Mouse (Mus musculus): ENCODE results near the gene Golga1. TPM values are rescaled to one million over a fixed set of nuclear protein-coding genes. Genes with fewer than 3 reads are reported as not detected.

The Golga1 gene
- polyA plus RNA-seq, 1 experiment from 2014 or later, result 17.0 TPM

- H3K4me3 ChIP-seq, result no peak overlapping the region
- 43% methylated on average over 4 of the region's 4 CpGs for WGBS
- no peak overlapping the region for H3K27ac ChIP-seq (replicated peaks)
- H3K27me3 ChIP-seq (replicated peaks), result no peaks in the 10 kb centered on the region
- no peak for ATAC-seq (ENCODE audit: extremely low read depth, insufficient number of reproducible peaks, low FRiP score, low TSS enrichment)
- H3K4me2 ChIP-seq, result no peak overlapping the region
- no peak overlapping the region for H3K9ac ChIP-seq
- H3K36me3 ChIP-seq, result no peaks in the 10 kb centered on the region
- H3K4me1 ChIP-seq, result 0 out of 2 replicates have a peak, but pooled peaks cover 4% of the 10 kb centered on the region
- H3K9me3 ChIP-seq, result no peaks in the 10 kb centered on the region
Observed at GRCm38 (mm10) chr2:38992004-38992403, 73.3 kb downstream of the Golga1 start.

- no peak overlapping the region for H3K9ac ChIP-seq
- no peaks in the 10 kb centered on the region for H3K36me3 ChIP-seq
- H3K27me3 ChIP-seq (replicated peaks), result no peaks in the 10 kb centered on the region
- no peak overlapping the region for H3K4me2 ChIP-seq
- peaks cover 2% of the 10 kb centered on the region; the same call in 1 of the 2 replicates for H3K9me3 ChIP-seq
- ATAC-seq (ENCODE audit: extremely low read depth, insufficient number of reproducible peaks, low FRiP score, low TSS enrichment), result no peak
- 84% methylated on average over 2 of the region's 2 CpGs for WGBS
- H3K4me1 ChIP-seq, result 0 out of 2 replicates have a peak, but pooled peaks cover 4% of the 10 kb centered on the region
- no peak overlapping the region for H3K4me3 ChIP-seq
- no peak overlapping the region for H3K27ac ChIP-seq (replicated peaks)
Observed at GRCm38 (mm10) chr2:38988929-38989328, 76.4 kb downstream of the Golga1 start.

- 76% methylated on average over 6 of the region's 6 CpGs for WGBS
- Histone ChIP-seq H3K9ac (no peak overlapping the region), H3K4me3 (no peak overlapping the region), H3K9me3 (peaks cover 8% of the 10 kb centered on the region; the same call in 1 of the 2 replicates), H3K4me1 (0 out of 2 replicates have a peak, but pooled peaks cover 4% of the 10 kb centered on the region), H3K36me3 (no peaks in the 10 kb centered on the region), H3K27me3 (replicated peaks) (no peaks in the 10 kb centered on the region), H3K27ac (replicated peaks) (no peak overlapping the region), H3K4me2 (no peak overlapping the region)
- no peak for ATAC-seq (ENCODE audit: extremely low read depth, insufficient number of reproducible peaks, low FRiP score, low TSS enrichment)
Observed at GRCm38 (mm10) chr2:38987803-38988510, 77.4 kb downstream of the Golga1 start.

- no peak overlapping the region for H3K9ac ChIP-seq
- no peaks in the 10 kb centered on the region for H3K27me3 ChIP-seq (replicated peaks)
- ATAC-seq (ENCODE audit: extremely low read depth, insufficient number of reproducible peaks, low FRiP score, low TSS enrichment), result no peak; the same call in 1 of the 2 replicates
- H3K4me2 ChIP-seq, result no peak overlapping the region
- 22% methylated on average over 1 of the region's 1 CpGs for WGBS
- H3K27ac ChIP-seq (replicated peaks), result no peak overlapping the region
- H3K4me1 ChIP-seq, result 0 out of 2 replicates have a peak, but pooled peaks cover 3% of the 10 kb centered on the region
- H3K9me3 ChIP-seq, result peaks cover 8% of the 10 kb centered on the region; the same call in 1 of the 2 replicates
- H3K36me3 ChIP-seq, result no peaks in the 10 kb centered on the region
- H3K4me3 ChIP-seq, result no peak overlapping the region
Observed at GRCm38 (mm10) chr2:38987371-38987770, 78.0 kb downstream of the Golga1 start.

- Histone ChIP-seq H3K27ac (replicated peaks) (no peak overlapping the region), H3K4me3 (no peak overlapping the region), H3K9me3 (peaks cover 8% of the 10 kb centered on the region; the same call in 1 of the 2 replicates), H3K36me3 (no peaks in the 10 kb centered on the region), H3K4me1 (no peaks in the 10 kb centered on the region), H3K9ac (no peak overlapping the region), H3K27me3 (replicated peaks) (no peaks in the 10 kb centered on the region), H3K4me2 (no peak overlapping the region)
- WGBS, result 81% methylated on average over 3 of the region's 3 CpGs
- ATAC-seq (ENCODE audit: extremely low read depth, insufficient number of reproducible peaks, low FRiP score, low TSS enrichment), result no peak
Observed at GRCm38 (mm10) chr2:38986580-38986979, 78.8 kb downstream of the Golga1 start.

GRCm38 (mm10) chr2:38983456-38983855, 81.9 kb downstream of the Golga1 start:
- Histone ChIP-seq H3K9me3 (peaks cover 8% of the 10 kb centered on the region; the same call in 1 of the 2 replicates), H3K27me3 (replicated peaks) (peaks cover 4% of the 10 kb centered on the region; the same call in 1 of the 2 replicates), H3K4me3 (no peak overlapping the region), H3K4me2 (no peak overlapping the region), H3K9ac (no peak overlapping the region), H3K4me1 (no peaks in the 10 kb centered on the region), H3K27ac (replicated peaks) (no peak overlapping the region), H3K36me3 (no peaks in the 10 kb centered on the region)
- no peak for ATAC-seq (ENCODE audit: extremely low read depth, insufficient number of reproducible peaks, low FRiP score, low TSS enrichment)
- 87% methylated on average over 2 of the region's 2 CpGs for WGBS

- no peak overlapping the region for H3K27ac ChIP-seq (replicated peaks)
- no peaks in the 10 kb centered on the region for H3K4me1 ChIP-seq
- peaks cover 10% of the 10 kb centered on the region for H3K27me3 ChIP-seq (replicated peaks)
- no peak overlapping the region for H3K4me2 ChIP-seq
- no peak for ATAC-seq (ENCODE audit: extremely low read depth, insufficient number of reproducible peaks, low FRiP score, low TSS enrichment)
- no peak overlapping the region for H3K4me3 ChIP-seq
- 58% methylated on average over 4 of the region's 4 CpGs for WGBS
- no peak overlapping the region for H3K9ac ChIP-seq
- H3K9me3 ChIP-seq, result no peaks in the 10 kb centered on the region
- no peaks in the 10 kb centered on the region for H3K36me3 ChIP-seq
Observed at GRCm38 (mm10) chr2:38977837-38978236, 87.5 kb downstream of the Golga1 start.

- Histone ChIP-seq H3K36me3 (no peaks in the 10 kb centered on the region), H3K4me2 (no peak overlapping the region), H3K4me1 (no peaks in the 10 kb centered on the region), H3K27ac (replicated peaks) (no peak overlapping the region), H3K9ac (no peak overlapping the region), H3K9me3 (no peaks in the 10 kb centered on the region), H3K4me3 (no peak overlapping the region), H3K27me3 (replicated peaks) (peaks cover 10% of the 10 kb centered on the region)
- 72% methylated on average over 21 of the region's 21 CpGs for WGBS
- ATAC-seq (ENCODE audit: extremely low read depth, insufficient number of reproducible peaks, low FRiP score, low TSS enrichment), result no peak
Observed at GRCm38 (mm10) chr2:38975941-38976805, 89.2 kb downstream of the Golga1 start.

- ATAC-seq (ENCODE audit: extremely low read depth, insufficient number of reproducible peaks, low FRiP score, low TSS enrichment), result no peak
Observed at GRCm38 (mm10) chr2:38975181-38975580, 90.2 kb downstream of the Golga1 start.

GRCm38 (mm10) chr2:38974171-38974570, 91.2 kb downstream of the Golga1 start:
- no peaks in the 10 kb centered on the region for H3K9me3 ChIP-seq
- H3K27me3 ChIP-seq (replicated peaks), result peaks cover 6% of the 10 kb centered on the region; the same call in 1 of the 2 replicates
- no peaks in the 10 kb centered on the region for H3K36me3 ChIP-seq
- no peak overlapping the region for H3K27ac ChIP-seq (replicated peaks)
- H3K9ac ChIP-seq, result no peak overlapping the region
- 33% methylated on average over 2 of the region's 2 CpGs for WGBS
- no peak for ATAC-seq (ENCODE audit: extremely low read depth, insufficient number of reproducible peaks, low FRiP score, low TSS enrichment)
- no peak overlapping the region for H3K4me3 ChIP-seq
- H3K4me1 ChIP-seq, result no peaks in the 10 kb centered on the region
- no peak overlapping the region for H3K4me2 ChIP-seq

More at GRCm38 (mm10) chr2:38975181-38975580, 90.2 kb downstream of the Golga1 start:
- 74% methylated on average over 3 of the region's 3 CpGs for WGBS
- no peak overlapping the region for H3K27ac ChIP-seq (replicated peaks)
- peaks cover 10% of the 10 kb centered on the region for H3K27me3 ChIP-seq (replicated peaks)
- no peaks in the 10 kb centered on the region for H3K36me3 ChIP-seq
- no peak overlapping the region for H3K9ac ChIP-seq
- no peaks in the 10 kb centered on the region for H3K4me1 ChIP-seq
- no peaks in the 10 kb centered on the region for H3K9me3 ChIP-seq
- no peak overlapping the region for H3K4me2 ChIP-seq
- no peak overlapping the region for H3K4me3 ChIP-seq

- Histone ChIP-seq H3K4me3 (no peak overlapping the region), H3K27ac (replicated peaks) (no peak overlapping the region), H3K36me3 (no peaks in the 10 kb centered on the region), H3K9ac (no peak overlapping the region), H3K4me1 (no peaks in the 10 kb centered on the region), H3K4me2 (no peak overlapping the region), H3K27me3 (replicated peaks) (peaks cover 6% of the 10 kb centered on the region; the same call in 1 of the 2 replicates), H3K9me3 (no peaks in the 10 kb centered on the region)
- 61% methylated on average over 7 of the region's 7 CpGs for WGBS
- no peak for ATAC-seq (ENCODE audit: extremely low read depth, insufficient number of reproducible peaks, low FRiP score, low TSS enrichment)
Observed at GRCm38 (mm10) chr2:38973701-38974100, 91.6 kb downstream of the Golga1 start.

Measured in heart, embryonic 13.5 days (tissue).